Mouse (Mus musculus): ENCODE measurements around the gene St3gal6. TPM values are rescaled to one million over a fixed set of nuclear protein-coding genes. Genes with fewer than 3 reads are reported as not detected.
"Not testable (repeated sequence)": the region's sequence is repeated elsewhere in the genome, so short reads cannot be mapped to it uniquely, and the experiment has no call there.

The St3gal6 gene
- total RNA-seq, 2 experiments from 2014 or later: 39.9 to 40.1 TPM

GRCm38 (mm10) chr16:58481906-58482270 lies 42.2 kb downstream of the St3gal6 start:
- no peak for ATAC-seq (replicated peaks; ENCODE audit: low FRiP score, low TSS enrichment, poor library complexity, severe bottlenecking)

GRCm38 (mm10) chr16:58481219-58481905 lies 42.7 kb downstream of the St3gal6 start:
- peak; percentile 35; the same call in 1 of the 2 replicates for ATAC-seq (replicated peaks; ENCODE audit: low FRiP score, low TSS enrichment, poor library complexity, severe bottlenecking)

GRCm38 (mm10) chr16:58479898-58480448 lies 44.1 kb downstream of the St3gal6 start:
- peak; percentile 53; the same call in 1 of the 2 replicates for ATAC-seq (replicated peaks; ENCODE audit: low FRiP score, low TSS enrichment, poor library complexity, severe bottlenecking)

GRCm38 (mm10) chr16:58476363-58476762 lies 47.7 kb downstream of the St3gal6 start:
- no peak for ATAC-seq (replicated peaks; ENCODE audit: low FRiP score, low TSS enrichment, poor library complexity, severe bottlenecking)

- ATAC-seq (replicated peaks; ENCODE audit: low FRiP score, low TSS enrichment, poor library complexity, severe bottlenecking): no peak
Measured at GRCm38 (mm10) chr16:58475544-58476154, 48.4 kb downstream of the St3gal6 start.

- ATAC-seq (replicated peaks; ENCODE audit: low FRiP score, low TSS enrichment, poor library complexity, severe bottlenecking): no peak
Measured at GRCm38 (mm10) chr16:58474875-58475274, 49.2 kb downstream of the St3gal6 start.

GRCm38 (mm10) chr16:58470841-58471240 lies 53.2 kb downstream of the St3gal6 start:
- ATAC-seq (replicated peaks; ENCODE audit: low FRiP score, low TSS enrichment, poor library complexity, severe bottlenecking): peak; percentile 35; the same call in 1 of the 2 replicates

- no peak for ATAC-seq (replicated peaks; ENCODE audit: low FRiP score, low TSS enrichment, poor library complexity, severe bottlenecking)
Measured at GRCm38 (mm10) chr16:58470061-58470460, 54.0 kb downstream of the St3gal6 start.

GRCm38 (mm10) chr16:58465412-58465811 lies 58.6 kb downstream of the St3gal6 start:
- no peak for ATAC-seq (replicated peaks; ENCODE audit: low FRiP score, low TSS enrichment, poor library complexity, severe bottlenecking)

GRCm38 (mm10) chr16:58464051-58464450 lies 60.0 kb downstream of the St3gal6 start:
- no peak for ATAC-seq (replicated peaks; ENCODE audit: low FRiP score, low TSS enrichment, poor library complexity, severe bottlenecking)

- ATAC-seq (replicated peaks; ENCODE audit: low FRiP score, low TSS enrichment, poor library complexity, severe bottlenecking): no peak
Measured at GRCm38 (mm10) chr16:58462519-58462918, 61.5 kb downstream of the St3gal6 start.

- ATAC-seq (replicated peaks; ENCODE audit: low FRiP score, low TSS enrichment, poor library complexity, severe bottlenecking): no peak
Measured at GRCm38 (mm10) chr16:58461856-58462518, 62.1 kb downstream of the St3gal6 start.

GRCm38 (mm10) chr16:58460386-58460785 lies 63.7 kb downstream of the St3gal6 start:
- no peak for ATAC-seq (replicated peaks; ENCODE audit: low FRiP score, low TSS enrichment, poor library complexity, severe bottlenecking)

GRCm38 (mm10) chr16:58459966-58460365 lies 64.1 kb downstream of the St3gal6 start:
- not testable (repeated sequence) for ATAC-seq (replicated peaks; ENCODE audit: low FRiP score, low TSS enrichment, poor library complexity, severe bottlenecking)

GRCm38 (mm10) chr16:58456991-58457390 lies 67.1 kb downstream of the St3gal6 start:
- no peak for ATAC-seq (replicated peaks; ENCODE audit: low FRiP score, low TSS enrichment, poor library complexity, severe bottlenecking)

GRCm38 (mm10) chr16:58456445-58456844 lies 67.6 kb downstream of the St3gal6 start:
- no peak for ATAC-seq (replicated peaks; ENCODE audit: low FRiP score, low TSS enrichment, poor library complexity, severe bottlenecking)

GRCm38 (mm10) chr16:58455118-58455517 lies 68.9 kb downstream of the St3gal6 start:
- ATAC-seq (replicated peaks; ENCODE audit: low FRiP score, low TSS enrichment, poor library complexity, severe bottlenecking): no peak

- peak; percentile 90 for ATAC-seq (replicated peaks; ENCODE audit: low FRiP score, low TSS enrichment, poor library complexity, severe bottlenecking)
Measured at GRCm38 (mm10) chr16:58454617-58455016, 69.4 kb downstream of the St3gal6 start.

GRCm38 (mm10) chr16:58453820-58454219 lies 70.2 kb downstream of the St3gal6 start:
- ATAC-seq (replicated peaks; ENCODE audit: low FRiP score, low TSS enrichment, poor library complexity, severe bottlenecking): 0 out of 2 replicates have a peak, but pooled peaks have one; percentile 5

GRCm38 (mm10) chr16:58453138-58453537 lies 70.9 kb downstream of the St3gal6 start:
- no peak for ATAC-seq (replicated peaks; ENCODE audit: low FRiP score, low TSS enrichment, poor library complexity, severe bottlenecking)
